Mouse (Mus musculus) megakaryocyte-erythroid progenitor cell, adult 5-6 weeks (primary cell): ENCODE measurements around the gene Rnls. TPM values are rescaled to one million over a fixed set of nuclear protein-coding genes. Genes with fewer than 3 reads are reported as not detected.

Source experiments
- ATAC-seq: replicated peaks from 2 replicates; pipeline ENCODE4 v1.8.0; 2016; ENCODE audit warnings: mild to moderate bottlenecking, inconsistent platforms; ENCODE audit not compliant: severe bottlenecking, poor library complexity, low FRiP score, low TSS enrichment
- total RNA-seq, 2 experiments: library from RNA; stranded (forward) in 1 of 2; stranded (reverse) in 1 of 2; fragments of 200-1000, 215-1000 nt in 1 of 2; fragments of >200 nt in 1 of 2; fragmentation: Nextera tagmentation in 1 of 2; gene quantifications; 2 replicates each; pipeline ENCODE4 v1.2.3; 2014 to 2017

Gene Rnls
- total RNA-seq, 2 experiments from 2014 or later = not detected

DNA sequence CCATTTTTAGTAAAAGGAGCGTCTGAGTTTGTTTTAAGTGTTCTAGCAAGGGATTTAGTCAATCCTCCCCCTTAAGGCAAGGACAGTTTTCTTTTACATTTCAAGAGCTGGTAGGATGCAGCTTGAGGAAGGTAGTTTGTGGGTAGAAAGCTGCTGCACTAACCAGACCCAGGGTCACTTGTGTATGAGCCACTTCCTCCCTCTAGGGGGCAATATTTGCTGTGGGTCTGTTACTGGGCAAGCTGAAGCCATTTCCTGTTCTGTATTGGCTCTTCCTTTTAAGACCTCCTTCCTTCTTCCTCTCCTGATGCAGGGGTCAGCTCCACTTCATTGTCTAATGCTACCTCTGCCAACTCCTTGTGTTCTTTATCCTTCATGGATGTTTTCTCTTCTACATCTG lies 273.2 kb downstream of the Rnls start:
- peak; percentile 73 for ATAC-seq

DNA sequence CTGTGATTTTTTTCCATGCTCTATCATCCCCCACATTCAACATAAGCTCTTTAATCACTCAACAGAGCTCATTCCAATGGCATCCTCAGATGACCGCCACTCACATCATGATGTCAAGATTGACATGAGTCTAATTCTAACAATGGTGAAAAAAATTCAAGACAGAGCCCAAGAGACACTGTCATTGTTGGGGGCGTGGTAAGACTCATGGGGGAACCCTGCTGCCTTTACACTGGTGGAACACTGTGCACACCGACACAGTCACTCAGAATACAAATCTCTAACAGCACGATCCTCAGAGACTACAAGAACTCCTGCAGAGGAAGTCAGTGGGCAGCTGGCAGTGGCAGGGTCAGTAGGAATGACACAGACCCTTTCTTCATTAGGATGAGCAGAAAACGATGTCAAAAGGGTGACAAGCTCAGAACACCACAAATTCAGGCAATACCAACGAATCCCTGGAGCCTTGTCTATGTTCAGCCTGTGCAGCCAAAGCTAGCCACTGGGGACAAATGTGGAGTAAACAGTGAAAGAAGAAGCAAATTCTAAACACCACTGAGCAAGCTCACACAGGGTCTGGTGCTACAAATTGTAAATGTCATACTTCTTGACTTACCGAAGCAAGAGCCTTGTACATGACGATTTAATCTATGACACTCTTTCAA lies 277.3 kb downstream of the Rnls start:
- no peak for ATAC-seq

DNA sequence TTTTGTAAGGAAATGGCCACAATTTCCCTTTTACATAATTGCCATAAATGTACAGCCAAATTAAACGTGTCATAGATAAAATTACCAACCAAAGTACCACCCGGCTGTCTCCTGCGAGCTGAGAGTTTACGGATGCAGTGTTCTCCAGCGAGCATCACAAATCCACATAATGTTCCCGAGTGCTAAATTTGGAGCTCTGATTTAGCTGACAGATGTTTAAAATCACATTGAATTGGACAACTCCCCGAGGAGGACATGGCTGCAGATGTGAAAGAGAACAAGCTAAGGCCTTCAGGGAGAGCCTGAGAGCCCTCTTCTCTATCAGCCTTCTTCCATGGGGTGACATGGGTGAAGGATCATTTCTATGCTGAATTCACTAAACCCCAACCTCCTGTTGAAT lies 278.3 kb downstream of the Rnls start:
- no peak for ATAC-seq

DNA sequence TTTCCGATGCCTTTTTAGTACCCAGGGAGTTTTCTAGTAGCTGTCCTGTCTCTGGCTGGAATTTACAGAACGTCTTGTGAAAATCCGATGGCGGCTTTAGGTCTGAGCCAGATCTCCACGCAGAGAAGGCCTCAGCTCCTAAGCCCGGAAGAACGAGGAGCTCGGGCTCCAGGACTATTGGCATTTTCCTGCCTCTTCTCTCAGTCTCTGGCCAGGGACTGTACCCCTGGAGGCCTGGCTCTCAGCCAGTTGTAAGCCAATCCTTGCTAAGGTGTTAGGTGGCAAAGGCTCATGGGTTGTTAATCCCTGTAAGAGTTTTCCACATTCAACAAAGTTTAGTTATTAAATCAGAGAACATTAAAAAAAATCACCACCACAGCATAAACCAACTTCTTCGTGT lies 281.7 kb downstream of the Rnls start:
- ATAC-seq = no peak

DNA sequence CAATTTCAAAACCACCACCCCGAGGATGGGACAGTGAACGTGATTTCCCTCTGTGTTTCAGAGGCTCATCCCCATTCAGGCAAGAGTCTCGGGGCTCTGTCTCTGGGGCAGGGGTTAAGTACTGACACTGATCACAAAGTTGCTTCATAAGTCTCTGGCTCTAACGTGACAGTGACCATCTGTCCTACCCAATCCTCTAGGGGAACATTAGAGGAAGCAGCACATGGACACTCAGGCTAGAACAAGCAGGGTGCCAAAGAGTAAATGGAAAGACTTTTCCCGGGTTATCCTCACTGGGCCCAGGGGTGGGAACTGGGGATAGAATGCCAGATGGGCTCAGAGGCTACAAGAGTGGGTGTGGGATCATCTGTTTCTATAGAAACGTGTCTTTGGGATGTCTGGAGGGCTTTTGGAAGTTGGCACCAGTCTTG lies 282.1 kb downstream of the Rnls start:
- no peak for ATAC-seq

DNA sequence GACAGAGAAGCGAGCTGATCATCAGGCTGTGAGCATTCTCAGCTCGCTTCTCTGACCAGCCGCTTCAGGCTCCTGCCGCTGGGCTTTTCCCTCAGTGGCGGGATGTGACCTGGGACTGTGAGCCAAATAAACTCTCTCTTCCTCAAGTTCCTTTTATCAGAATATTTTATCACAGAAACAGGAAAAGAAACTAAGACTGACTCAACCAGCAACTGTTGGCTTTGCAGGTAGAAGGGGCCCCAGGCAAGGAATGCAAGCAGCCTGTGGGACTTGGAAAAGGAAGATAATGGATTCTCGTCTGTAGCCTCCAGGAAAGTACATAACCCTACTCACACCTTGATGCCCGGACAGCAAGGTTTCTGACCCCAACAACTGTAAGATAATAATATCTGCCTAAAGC lies 283.0 kb downstream of the Rnls start:
- ATAC-seq = no peak

DNA sequence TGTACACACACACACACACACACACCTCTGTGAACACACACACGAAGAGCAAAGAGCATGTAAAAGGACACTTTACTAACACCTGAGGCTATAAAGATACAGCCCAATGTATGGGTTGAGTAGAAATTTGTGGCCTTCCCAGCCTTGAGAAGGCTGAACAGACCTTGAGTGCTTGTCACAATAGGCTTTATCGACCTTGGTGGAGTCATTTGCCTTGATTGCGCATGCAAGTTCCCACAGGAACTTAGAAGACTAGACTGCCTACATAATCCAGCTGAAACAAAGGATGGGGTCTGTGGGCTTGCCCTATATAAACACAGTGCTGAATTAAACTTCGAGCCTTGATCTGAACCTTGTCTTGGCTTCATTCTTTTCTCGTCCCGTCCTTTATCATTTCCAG lies 288.2 kb downstream of the Rnls start:
- ATAC-seq = no peak

DNA sequence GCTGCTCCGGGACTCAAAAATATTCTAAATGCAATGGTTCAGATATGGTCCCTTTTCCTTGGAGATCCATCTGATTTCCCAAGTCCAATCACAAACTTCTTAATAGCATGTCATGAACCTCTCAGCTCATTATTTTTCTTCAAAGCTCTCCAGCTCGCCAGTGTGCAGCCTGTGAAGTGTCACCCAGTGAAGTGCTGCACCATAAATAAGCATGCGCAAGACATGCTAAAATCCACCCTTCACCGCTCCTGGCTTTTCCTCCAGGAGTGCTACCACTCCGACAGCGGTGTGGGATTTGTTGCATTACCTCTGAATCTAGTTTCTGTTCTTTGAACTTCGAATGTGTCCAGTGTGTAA lies 289.3 kb downstream of the Rnls start:
- ATAC-seq = no peak

DNA sequence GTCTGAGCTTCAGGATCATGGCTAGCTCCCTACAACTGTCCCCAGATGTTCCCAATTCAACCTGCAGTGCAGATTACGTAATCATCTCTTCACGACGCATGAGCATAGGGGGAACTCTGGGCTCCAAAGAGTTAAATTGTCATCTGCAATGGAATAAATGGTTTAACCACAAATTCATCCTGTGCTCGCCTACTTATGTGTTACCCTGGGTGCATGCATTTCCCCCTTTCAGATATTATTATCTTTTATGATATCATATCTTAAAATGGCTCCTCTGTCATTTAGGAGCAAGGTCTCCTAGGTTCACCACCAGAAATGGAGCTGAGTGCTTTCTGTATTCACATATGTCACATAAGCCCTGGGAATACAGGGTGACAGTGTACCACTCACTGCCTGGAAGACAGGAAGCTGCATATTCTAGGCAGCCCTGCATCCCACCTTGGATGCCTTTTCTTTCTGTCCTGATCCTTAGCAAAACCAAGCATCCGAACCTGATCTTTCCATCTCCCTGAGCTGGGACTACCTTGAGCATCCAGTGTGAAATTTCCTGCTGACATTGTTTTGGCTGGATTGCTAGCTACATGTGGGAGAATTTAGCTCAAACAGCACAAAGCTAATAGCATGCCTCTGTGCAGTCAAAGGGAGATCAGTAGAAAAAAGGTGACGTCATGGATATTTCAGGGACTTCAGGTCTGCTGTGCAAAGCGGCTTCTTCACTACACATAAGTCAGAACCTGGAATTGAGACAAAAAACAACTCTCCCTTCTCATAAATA lies 289.9 kb downstream of the Rnls start:
- no peak; the same call in none of the 2 replicates for ATAC-seq

DNA sequence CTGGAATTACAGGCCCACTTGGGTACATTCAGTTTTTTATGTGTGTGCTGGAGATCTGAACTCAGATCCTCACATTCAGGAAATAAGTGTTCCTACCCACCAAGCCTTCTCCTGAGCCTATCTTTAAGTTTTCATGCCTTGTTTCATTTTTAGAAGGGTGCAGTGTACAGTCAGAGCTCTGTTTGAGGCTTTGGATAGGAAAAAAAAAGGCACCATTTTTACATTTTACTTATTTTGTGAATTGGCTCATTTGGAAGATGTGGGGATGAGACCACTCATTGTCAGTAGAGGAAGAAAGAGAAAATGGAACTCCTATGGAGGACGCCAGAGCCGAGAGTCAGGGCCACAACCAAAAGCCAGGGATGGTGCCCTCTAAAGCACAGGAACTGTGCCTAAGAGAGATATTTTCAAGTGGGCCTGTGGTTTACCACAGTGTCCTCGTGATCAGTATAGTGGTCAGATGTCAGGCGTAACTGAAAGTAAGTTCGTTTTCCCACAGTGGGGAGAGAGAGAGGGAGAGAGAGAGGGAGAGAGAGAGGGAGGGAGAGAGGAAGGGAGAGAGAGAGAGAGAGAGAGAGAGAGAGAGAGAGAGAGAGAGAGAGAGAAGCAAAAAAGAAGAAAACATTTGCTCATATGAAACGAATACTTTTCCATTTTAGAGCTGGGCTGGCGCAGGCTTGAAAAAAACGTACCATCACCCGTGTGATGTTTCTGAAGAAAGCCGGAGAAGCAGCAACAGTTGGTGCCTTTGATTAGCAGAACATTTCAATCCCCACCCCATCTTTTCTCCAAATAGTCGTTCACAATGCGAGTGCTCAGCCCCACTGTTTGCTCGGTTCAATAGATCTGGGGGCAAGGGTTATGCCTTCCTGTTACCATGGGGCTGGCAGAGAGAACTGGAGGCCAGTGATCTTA lies 290.7 kb downstream of the Rnls start:
- peak; percentile 95 for ATAC-seq

DNA sequence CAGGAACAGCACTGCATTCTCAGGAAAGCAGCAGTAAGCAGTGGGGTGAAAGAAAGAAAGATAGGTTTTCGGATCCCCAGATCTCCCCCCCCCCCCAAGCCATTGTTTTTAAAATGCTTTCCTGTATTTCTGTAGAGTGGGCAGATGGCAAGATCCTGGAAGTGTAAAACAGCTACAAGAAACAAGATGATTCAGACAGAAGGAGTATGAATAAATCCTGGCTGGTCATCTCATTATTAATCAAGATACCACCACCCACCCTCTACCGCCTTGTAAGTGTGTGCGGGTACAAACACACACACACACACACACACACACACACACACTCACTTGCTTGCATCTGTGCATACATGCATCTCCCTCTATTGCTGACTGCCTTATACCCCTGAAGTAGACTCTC lies 291.5 kb downstream of the Rnls start:
- no peak for ATAC-seq

DNA sequence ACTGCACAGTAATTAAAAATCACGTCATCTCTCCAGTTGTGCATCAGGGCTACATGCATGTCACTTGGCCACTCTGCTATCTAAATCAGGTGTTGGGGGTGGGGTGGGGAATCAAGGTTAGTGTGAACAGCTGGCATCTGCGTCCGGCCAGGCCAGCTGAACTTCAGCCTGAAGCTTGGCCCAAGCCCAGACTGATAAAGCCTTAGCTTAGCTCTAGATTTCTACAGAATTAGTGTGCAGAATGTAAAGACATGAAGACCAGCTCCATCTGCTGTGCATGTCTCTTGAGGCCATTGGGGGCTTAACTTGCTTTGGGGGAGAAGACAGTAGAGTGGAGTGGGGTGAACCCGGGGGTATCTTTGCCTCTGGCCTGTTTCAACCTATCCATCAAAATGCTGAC lies 292.1 kb downstream of the Rnls start:
- no peak for ATAC-seq

DNA sequence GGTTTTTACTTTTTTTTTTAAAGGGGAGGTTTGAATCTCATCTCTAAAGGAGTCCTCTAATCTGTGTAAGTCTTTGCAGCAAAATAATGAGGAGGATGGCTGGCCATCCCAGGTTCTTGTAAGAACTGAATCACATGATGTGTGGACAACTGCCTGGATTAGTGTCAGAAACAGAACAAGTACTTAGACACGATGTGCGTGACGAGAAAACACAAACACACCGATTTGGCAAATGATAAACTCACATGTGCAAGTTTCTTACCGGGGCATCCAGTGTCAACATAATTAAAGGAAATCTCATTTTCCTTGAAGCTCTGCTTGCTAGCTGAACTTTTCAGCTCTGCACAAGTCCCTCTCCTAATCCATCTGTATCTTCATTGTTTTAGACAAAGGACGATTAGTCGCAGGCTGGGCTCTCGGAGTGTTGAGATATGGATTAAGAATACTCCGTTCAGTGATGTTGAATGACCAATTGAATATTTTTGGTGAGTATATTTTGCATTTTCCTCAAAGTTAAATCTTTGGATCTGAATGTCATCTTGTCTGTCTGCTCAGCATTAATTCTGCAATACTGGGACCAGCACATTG lies 292.8 kb downstream of the Rnls start:
- no peak for ATAC-seq

DNA sequence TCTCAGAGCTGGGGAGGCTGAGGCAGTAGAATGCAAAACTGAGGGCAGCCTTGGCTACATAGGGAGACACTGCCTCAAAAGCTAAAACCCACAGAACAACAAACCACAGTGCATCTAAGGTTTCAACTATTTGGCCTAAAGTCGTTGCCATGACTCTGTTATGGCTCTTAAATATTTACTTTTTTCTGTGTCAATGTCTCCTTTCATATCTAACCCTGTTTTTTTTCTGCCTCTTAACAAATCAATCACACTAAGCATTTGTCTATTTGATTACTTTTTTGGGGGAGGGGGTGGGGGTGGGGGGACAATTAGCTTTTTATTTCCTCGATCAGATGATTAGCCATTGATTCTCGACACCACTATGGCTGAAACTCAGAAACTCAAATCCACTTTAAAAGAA lies 294.4 kb downstream of the Rnls start:
- ATAC-seq = no peak

DNA sequence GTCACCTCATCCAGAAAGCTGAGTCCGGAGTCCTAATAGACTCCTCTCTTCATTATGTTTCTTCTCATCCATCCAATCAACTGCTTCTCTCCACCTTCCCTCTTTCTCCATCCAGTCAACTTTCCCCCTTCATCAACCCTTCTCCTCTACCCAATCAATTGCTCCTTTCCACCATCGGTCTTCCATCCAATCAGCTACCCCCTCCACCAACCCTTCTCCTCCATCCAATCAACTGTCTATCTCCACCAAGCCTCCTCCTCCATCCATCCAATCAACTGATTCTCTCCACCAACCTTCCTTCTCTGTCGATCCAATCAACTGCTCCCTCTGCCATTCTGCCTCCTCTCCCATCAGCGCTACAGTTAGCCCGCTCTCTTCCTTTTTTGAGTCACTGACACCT lies 295.5 kb downstream of the Rnls start:
- no peak for ATAC-seq

DNA sequence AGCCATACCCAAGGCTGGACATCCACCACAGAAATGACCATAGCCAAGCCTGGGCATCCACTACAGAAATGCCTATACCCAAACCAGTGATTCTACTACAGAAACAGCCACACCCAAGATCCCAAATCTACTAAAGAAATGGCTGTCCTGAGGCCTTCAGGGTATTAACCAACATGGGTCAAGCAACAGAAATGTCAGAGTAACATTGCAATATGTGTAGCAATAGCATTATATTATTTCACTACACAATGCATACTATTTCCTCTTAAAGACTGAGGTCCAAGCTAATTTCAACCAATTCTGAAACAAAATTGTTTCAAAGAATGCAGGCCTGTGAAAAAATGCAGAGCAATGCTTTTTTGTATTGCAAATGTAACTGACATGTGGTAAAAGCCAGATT lies 299.5 kb downstream of the Rnls start:
- no peak for ATAC-seq

DNA sequence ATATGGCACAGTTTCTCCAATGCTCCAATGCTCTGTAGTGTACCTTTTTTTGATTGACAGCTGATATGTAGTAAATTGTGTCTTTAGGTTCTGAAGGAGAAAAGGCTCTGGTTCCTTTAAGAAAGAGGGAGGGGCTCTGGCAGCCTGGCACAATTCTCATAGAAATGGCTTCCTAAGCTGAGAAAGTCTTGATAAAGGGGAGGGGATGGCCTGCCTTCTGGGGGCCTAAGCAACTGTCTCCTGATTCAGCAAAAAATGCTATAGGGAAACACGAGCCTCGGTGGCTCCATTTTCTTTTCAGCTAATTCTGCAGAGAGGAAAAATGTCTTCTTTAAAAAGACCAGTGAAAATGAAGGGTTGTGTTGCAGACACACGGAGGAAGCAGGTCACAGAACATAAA lies 300.8 kb downstream of the Rnls start:
- ATAC-seq = peak; percentile 63

DNA sequence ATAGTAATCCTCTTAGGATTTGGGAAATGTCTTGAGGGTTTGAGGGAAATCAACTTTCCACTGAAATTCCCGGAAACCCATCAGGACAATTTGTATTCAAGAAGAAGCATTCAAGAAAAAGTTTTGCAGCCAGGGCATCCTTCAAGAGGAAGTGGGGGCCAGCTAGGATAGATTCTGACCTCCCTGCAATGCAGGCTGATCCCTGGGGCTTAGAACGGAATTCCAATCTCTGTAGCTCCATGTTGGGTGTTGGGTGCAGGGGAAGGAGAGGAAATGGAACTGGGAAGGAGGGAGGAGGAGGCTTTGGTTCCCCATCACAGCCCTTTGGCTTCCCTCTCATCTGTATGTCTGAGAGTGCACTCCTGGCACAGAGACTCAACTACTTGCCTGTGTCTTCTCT lies 303.2 kb downstream of the Rnls start:
- no peak for ATAC-seq

DNA sequence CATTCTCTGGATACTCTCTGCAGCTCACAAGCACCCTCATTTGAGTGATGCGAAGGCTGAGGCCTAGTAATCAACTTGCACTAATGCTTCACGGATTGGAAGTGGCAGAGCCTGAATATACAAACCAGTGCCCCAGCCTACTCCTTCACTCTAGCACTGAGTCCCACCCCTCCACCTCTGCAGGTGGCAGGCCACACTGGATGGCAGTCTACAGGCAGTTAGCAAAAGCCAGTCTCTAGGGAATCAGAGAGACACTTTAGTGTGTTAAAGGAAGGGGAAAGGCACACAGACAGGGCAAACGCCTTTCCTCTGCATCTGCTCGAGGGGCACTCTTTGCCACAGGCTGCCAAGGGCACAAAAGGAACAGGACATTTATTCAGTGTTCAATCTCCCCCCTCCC lies 304.1 kb downstream of the Rnls start:
- no peak for ATAC-seq
